Mouse (Mus musculus) liver, embryonic 16.5 days (tissue): ENCODE measurements at regions not wholly inside any gene's neighbourhood (a gene's known extent, or its start where the extent isn't known, plus 50 kb on each side); places are given as distances from the start of the nearest gene placed in this dataset.

Experiments
- ATAC-seq: fragments of 200-750 bp; cut with Nextera tagmentation; 2 replicates; pipeline ENCODE4 v1.8.0; 2017; ENCODE audit warnings: low read depth, mild to moderate bottlenecking, moderate number of reproducible peaks, moderate library complexity
- H3K27ac ChIP-seq: fragments of 300-500 bp; sonication (generic); 2 replicates; pipeline ENCODE4 v1.5.1; 2014; ENCODE audit warnings: mild to moderate bottlenecking, low read length
- H3K27me3 ChIP-seq: fragments of 300-500 bp; sonication (generic); 2 replicates; pipeline ENCODE4 v1.6.1; 2014; ENCODE audit warnings: low read depth, low read length, mixed read lengths; ENCODE audit not compliant: control insufficient read depth, insufficient read depth
- H3K36me3 ChIP-seq: fragments of 300-500 bp; sonication (generic); 2 replicates; pipeline ENCODE4 v1.6.1; 2014; ENCODE audit warnings: mild to moderate bottlenecking; ENCODE audit not compliant: control insufficient read depth, insufficient read depth
- H3K4me1 ChIP-seq: fragments of 300-500 bp; sonication (generic); 2 replicates; pipeline ENCODE4 v1.6.1; 2014; ENCODE audit warnings: low read depth, low read length, mixed read lengths; ENCODE audit not compliant: control insufficient read depth
- H3K4me2 ChIP-seq: fragments of 300-500 bp; sonication (generic); 2 replicates; pipeline ENCODE4 v1.6.1; 2014; ENCODE audit warnings: low read depth, low read length, mixed read lengths
- H3K4me3 ChIP-seq: fragments of 300-500 bp; sonication (generic); 2 replicates; pipeline ENCODE4 v1.5.1; 2014; ENCODE audit warnings: low read depth, mild to moderate bottlenecking, low read length
- H3K9ac ChIP-seq: fragments of 300-500 bp; sonication (generic); 2 replicates; pipeline ENCODE4 v1.6.1; 2014; ENCODE audit warnings: low read depth, low read length
- H3K9me3 ChIP-seq: fragments of 300-500 bp; sonication (generic); replicated peaks from 2 replicates; pipeline ENCODE4 v1.6.1; 2016; ENCODE audit warnings: low read length; ENCODE audit not compliant: control insufficient read depth
- WGBS: fragments of 180-500 bp; shearing (Covaris S2); extraction: QIAGEN DNeasy Blood & Tissue Kit; methylation state at CpG from one replicate; pipeline ENCODE4 v1.1.7; 2014; ENCODE audit not compliant: insufficient replicate concordance; 5-methylcytosine and 5-hydroxymethylcytosine counted together

GRCm38 (mm10) chr14:97086363-97087309 lies 567.7 kb upstream of the Klhl1 start:
- Histone ChIP-seq H3K4me3 (no peak overlapping the region), H3K9ac (no peak overlapping the region), H3K9me3 (no peaks in the 10 kb centered on the region), H3K36me3 (no peaks in the 10 kb centered on the region), H3K4me1 (no peaks in the 10 kb centered on the region), H3K27me3 (no peaks in the 10 kb centered on the region), H3K27ac (no peak overlapping the region), H3K4me2 (no peak overlapping the region)
- WGBS: 65% methylated on average over 5 of the region's 5 CpGs
- no peak for ATAC-seq

- 54% methylated on average over 3 of the region's 3 CpGs for WGBS
- no peak for ATAC-seq
- Histone ChIP-seq H3K4me2 (no peak overlapping the region), H3K27ac (no peak overlapping the region), H3K9me3 (no peaks in the 10 kb centered on the region), H3K4me1 (no peaks in the 10 kb centered on the region), H3K27me3 (no peaks in the 10 kb centered on the region), H3K36me3 (no peaks in the 10 kb centered on the region), H3K9ac (no peak overlapping the region), H3K4me3 (no peak overlapping the region)
Measured at GRCm38 (mm10) chr14:97074808-97075207, 555.9 kb upstream of the Klhl1 start.

- no peak for ATAC-seq
- Histone ChIP-seq H3K9me3 (no peaks in the 10 kb centered on the region), H3K27ac (no peak overlapping the region), H3K4me3 (no peak overlapping the region), H3K36me3 (no peaks in the 10 kb centered on the region), H3K9ac (no peak overlapping the region), H3K4me1 (no peaks in the 10 kb centered on the region), H3K27me3 (no peaks in the 10 kb centered on the region), H3K4me2 (no peak overlapping the region)
- WGBS: 49% methylated on average over 3 of the region's 3 CpGs
Measured at GRCm38 (mm10) chr14:97068770-97069169, 549.9 kb upstream of the Klhl1 start.

GRCm38 (mm10) chr14:97068313-97068712 lies 549.4 kb upstream of the Klhl1 start:
- no peak for ATAC-seq
- Histone ChIP-seq H3K27ac (no peak overlapping the region), H3K4me2 (no peak overlapping the region), H3K4me1 (no peaks in the 10 kb centered on the region), H3K36me3 (no peaks in the 10 kb centered on the region), H3K27me3 (no peaks in the 10 kb centered on the region), H3K9ac (no peak overlapping the region), H3K9me3 (no peaks in the 10 kb centered on the region), H3K4me3 (no peak overlapping the region)
- 57% methylated on average over 5 of the region's 5 CpGs for WGBS

- Histone ChIP-seq H3K4me1 (no peaks in the 10 kb centered on the region), H3K36me3 (no peaks in the 10 kb centered on the region), H3K9me3 (no peaks in the 10 kb centered on the region), H3K27me3 (no peaks in the 10 kb centered on the region), H3K27ac (no peak overlapping the region), H3K4me2 (no peak overlapping the region), H3K4me3 (no peak overlapping the region), H3K9ac (no peak overlapping the region)
- ATAC-seq: no peak
Measured at GRCm38 (mm10) chr14:97045321-97045720, 526.4 kb upstream of the Klhl1 start.

GRCm38 (mm10) chr14:97039850-97040249 lies 520.9 kb upstream of the Klhl1 start:
- H3K9ac ChIP-seq: no peak overlapping the region
- H3K36me3 ChIP-seq: no peaks in the 10 kb centered on the region
- WGBS: 26% methylated on average over 3 of the region's 3 CpGs
- H3K9me3 ChIP-seq: no peaks in the 10 kb centered on the region
- no peak overlapping the region for H3K4me2 ChIP-seq
- ATAC-seq: no peak
- no peaks in the 10 kb centered on the region for H3K27me3 ChIP-seq
- no peak overlapping the region for H3K27ac ChIP-seq
- H3K4me1 ChIP-seq: no peaks in the 10 kb centered on the region
- no peak overlapping the region for H3K4me3 ChIP-seq

GRCm38 (mm10) chr14:97028528-97028927 lies 509.6 kb upstream of the Klhl1 start:
- no peak for ATAC-seq
- WGBS: 45% methylated on average over 4 of the region's 4 CpGs
- no peaks in the 10 kb centered on the region for H3K27me3 ChIP-seq
- H3K36me3 ChIP-seq: no peaks in the 10 kb centered on the region
- H3K27ac ChIP-seq: no peak overlapping the region
- no peak overlapping the region for H3K9ac ChIP-seq
- H3K4me3 ChIP-seq: no peak overlapping the region
- H3K9me3 ChIP-seq: no peaks in the 10 kb centered on the region
- no peaks in the 10 kb centered on the region for H3K4me1 ChIP-seq
- no peak overlapping the region for H3K4me2 ChIP-seq

GRCm38 (mm10) chr14:97006294-97006693 lies 487.4 kb upstream of the Klhl1 start:
- 72% methylated on average over 3 of the region's 3 CpGs for WGBS
- Histone ChIP-seq H3K9ac (no peak overlapping the region), H3K4me1 (no peaks in the 10 kb centered on the region), H3K27ac (no peak overlapping the region), H3K9me3 (no peaks in the 10 kb centered on the region), H3K36me3 (no peaks in the 10 kb centered on the region), H3K27me3 (no peaks in the 10 kb centered on the region), H3K4me2 (no peak overlapping the region), H3K4me3 (no peak overlapping the region)
- ATAC-seq: no peak

GRCm38 (mm10) chr14:96995081-96995480 lies 476.2 kb upstream of the Klhl1 start:
- H3K27ac ChIP-seq: no peak overlapping the region
- H3K36me3 ChIP-seq: no peaks in the 10 kb centered on the region
- no peak overlapping the region for H3K4me2 ChIP-seq
- WGBS: 29% methylated on average over 3 of the region's 3 CpGs
- ATAC-seq: no peak
- no peaks in the 10 kb centered on the region for H3K9me3 ChIP-seq
- no peak overlapping the region for H3K4me3 ChIP-seq
- no peak overlapping the region for H3K9ac ChIP-seq
- no peaks in the 10 kb centered on the region for H3K4me1 ChIP-seq
- no peaks in the 10 kb centered on the region for H3K27me3 ChIP-seq
